Mouse (Mus musculus): Measurements from ENCODE around the gene Pdzrn3.
A peak's percentile ranks its signal among the peaks of the same experiment; 100 is the strongest.

Gene Pdzrn3

GRCm38 (mm10) chr6:101366809-101367602, 10.7 kb downstream of the Pdzrn3 start:
- no peak for DNase-seq

DNA sequence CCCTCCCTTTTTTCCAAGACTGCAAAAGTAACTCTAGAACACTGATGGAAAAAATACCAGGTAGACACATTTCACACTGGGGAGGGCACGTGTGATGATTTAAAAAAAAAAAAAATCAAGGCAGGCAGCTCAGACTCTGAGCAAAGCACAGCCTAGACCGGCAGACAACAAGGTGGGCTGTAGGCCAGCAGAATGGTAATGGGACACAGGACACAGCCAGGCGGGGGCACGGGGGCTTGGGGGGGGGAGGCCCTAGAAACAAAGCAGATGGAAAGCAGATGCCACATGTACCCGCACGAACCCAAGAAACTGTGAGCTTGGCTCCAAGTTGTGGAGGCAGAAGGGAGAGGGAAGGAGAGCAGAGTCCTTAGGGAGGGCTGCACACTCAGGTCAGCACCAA, 11.9 kb downstream of the Pdzrn3 start:
- no peak for DNase-seq

GRCm38 (mm10) chr6:101363904-101364303, 13.8 kb downstream of the Pdzrn3 start:
- DNase-seq = no peak

DNA sequence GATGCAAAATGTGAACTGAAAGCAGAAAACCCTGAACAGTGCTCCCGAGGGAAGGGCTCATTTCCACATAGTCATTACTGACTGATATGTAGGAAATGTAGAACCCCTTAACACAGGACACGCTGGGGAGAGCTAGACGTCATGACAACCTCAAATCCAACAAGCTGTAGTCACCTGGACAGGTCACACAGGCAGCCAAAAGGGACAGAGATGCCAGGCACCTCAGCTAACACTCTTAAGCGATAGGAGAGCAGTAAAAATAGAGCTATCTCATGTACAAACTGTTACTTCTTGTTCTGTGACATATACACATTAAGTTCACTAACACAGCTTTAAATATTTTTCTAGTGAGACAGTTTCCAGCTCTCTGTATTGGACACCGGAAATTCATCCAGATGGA, 15.0 kb downstream of the Pdzrn3 start:
- no peak for DNase-seq

GRCm38 (mm10) chr6:101362268-101362667, 15.4 kb downstream of the Pdzrn3 start:
- DNase-seq = no peak

DNA sequence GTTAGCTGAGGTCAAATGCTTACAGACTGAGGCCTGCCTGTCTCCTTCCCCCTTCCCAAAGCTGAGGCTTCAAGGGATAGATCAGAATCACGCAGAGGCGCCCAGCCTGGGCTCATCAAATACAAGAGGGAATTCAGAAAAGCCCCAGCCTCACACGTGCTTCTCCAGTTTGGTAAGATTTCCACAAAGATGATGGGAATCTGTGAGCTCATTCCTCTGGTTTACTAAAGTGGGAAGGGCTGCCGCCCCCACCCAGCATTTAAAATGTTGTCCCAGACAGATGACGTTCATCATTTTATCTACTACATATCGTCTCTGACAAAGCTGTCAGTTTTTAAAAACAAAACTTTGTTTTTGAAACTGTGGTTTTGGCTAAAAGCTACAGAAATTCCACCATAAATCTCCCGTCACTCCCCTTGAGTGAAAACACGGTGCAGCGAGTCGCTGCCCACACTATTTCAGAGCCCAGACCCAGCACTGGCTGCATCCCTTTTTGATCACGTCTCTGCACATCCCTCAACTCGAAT, 17.4 kb downstream of the Pdzrn3 start:
- no peak for DNase-seq

DNA sequence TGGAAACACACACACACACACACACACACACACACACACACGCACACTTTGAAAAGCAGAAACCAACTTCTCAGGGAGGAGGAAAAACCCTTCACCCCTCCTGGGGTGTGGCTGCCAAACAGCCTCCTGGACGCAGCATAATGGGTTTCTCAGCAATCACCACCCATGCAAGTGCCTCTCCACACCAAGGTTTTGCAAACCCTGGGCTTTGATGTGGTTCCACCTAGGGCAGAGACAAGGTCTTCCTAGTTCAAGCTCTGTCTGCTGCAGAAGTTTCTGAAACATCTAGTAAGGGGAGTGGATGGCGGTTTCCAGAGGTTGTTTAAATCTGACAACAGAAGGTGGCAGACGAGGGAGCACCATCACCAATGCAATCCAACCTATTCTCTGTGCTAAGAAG, 18.1 kb downstream of the Pdzrn3 start:
- peak; percentile 22 for DNase-seq

DNA sequence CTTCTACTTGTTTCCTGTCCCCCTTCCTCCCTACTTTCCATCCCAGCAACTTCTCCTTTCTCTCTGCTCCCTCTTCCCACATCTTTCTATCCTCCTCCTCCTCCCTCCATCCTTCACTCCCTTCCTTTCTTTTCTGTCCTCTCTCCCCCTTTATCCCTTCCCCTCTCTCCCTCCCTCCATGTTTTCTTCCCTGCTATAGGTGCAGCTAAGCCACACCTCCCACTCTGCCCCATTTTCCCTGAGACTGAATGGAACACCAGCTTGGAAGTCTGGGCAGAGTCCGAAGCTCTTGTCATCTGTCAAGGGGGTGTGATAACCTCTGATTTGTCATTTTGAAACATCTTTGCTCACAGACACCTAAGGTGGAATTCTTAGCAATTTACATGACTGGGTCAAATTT, 22.8 kb downstream of the Pdzrn3 start:
- DNase-seq = no peak

DNA sequence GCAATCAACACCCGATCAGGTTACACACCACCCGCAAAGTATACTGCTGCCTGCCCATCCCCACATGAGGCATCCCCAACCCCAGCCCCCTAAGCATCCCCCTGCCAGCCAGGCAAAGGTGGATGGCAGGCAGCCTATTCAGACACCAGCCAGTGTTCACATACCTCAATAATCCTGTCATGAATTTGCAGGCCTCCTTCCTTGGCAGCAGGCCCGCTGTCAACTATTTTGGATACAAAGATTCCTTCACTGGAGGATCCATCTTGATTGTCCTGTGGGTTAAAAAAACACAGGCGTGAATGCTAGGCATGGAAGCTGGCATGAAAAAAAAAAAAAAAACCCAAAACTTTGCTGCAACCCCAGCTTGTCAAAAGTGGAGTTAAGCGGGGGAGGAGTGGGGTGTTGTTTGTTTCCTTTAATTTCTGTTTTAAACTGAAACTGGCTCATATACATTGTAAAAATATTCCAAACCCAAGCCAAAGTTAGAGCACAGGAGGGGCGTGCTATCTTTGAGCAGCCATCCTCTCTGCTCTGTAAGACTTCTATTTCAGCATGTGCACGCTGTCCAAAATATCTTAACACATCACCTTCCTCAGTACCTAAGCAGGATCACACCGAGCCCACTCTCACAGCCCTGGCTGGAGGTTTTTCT, 23.3 kb downstream of the Pdzrn3 start:
- DNase-seq = no peak

- no peak for DNase-seq
Observed at GRCm38 (mm10) chr6:101353701-101354100, 24.0 kb downstream of the Pdzrn3 start.

- no peak for DNase-seq
Observed at GRCm38 (mm10) chr6:101352626-101353025, 25.1 kb downstream of the Pdzrn3 start.

DNA sequence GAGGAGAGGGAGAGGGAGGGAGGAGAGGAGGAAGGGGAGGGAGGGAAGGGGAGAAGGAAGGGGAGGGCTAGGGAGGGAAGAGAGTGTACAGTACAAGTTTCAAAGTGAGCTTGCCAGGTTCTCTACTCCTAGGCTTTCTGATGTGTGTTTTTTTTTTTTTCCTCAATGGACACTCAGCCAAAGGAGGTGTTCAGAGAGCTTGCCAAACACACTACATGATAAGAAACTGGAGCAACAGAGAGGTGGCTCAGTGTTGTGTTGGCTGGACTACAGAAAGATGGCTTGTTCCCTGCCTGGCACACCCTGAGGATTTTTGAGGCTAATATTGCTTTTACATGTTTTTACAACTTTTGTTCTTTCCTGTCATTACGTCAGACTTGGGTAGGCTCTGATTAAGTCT, 26.6 kb downstream of the Pdzrn3 start:
- no peak for DNase-seq

DNA sequence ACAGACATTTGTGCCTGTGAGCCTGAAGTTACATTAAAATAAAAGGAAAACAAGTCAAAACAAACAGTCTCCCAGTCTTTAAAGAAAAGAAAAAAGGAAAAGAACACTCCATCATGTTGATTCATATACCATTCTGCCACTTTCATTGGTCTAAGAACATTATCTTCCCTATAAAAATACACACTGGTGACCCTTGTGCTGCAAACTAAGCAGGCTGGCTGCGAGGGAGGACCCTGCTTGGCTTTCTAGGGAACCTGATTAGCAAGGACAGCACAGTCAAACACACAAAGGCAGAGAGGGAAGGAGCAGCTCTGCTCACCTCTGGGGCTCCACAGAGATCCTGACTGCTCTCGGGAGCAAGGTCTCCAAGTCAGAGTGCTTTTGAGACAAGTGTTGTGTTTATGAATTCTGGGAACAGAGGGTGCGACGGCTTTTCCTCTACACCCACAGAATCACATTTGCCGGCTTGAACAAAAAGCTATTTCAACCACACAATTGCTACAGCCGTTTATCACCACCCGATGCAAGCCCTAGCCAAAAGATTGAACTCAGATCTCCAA, 27.2 kb downstream of the Pdzrn3 start:
- no peak for DNase-seq

DNA sequence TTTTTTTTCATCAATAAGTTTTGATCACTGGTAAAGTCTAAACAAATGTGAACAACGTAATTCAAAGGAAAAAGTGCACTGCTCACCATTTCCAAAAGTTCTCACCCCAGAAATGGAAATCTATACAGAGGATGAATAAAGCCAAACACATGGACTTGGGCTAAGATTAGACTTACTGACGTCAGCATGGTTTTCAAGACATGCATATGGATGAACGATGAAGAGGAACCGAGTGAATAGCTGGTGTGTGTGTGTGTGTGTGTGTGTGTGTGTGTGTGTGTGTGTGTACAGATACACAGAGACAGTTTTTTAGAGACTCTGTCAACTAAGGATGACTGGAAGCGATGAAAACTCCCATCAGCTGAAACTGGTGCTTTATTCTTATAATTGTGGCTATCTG, 29.2 kb downstream of the Pdzrn3 start:
- no peak for DNase-seq

- no peak for DNase-seq
Observed at GRCm38 (mm10) chr6:101340051-101340450, 37.6 kb downstream of the Pdzrn3 start.

GRCm38 (mm10) chr6:101337842-101338528, 39.7 kb downstream of the Pdzrn3 start:
- no peak for DNase-seq

DNA sequence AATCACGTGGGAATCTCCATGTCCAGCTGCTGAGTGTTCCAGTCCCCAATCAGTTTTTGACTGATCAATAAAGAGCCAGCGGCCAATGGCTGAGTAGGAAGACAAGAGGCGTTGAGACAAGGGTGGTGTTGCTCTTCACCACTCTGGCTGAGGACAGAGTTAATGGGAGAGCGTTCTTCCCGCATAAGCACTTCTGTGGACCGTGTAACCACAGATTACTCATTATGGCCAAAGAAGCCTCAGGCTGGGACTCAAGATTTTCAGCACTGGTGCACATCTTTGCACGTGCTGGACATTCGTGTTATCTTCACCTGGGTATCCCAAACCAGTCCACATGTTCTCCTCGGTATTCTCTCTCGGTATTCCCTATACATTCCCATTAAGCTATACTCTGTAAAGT, 41.0 kb downstream of the Pdzrn3 start:
- no peak for DNase-seq

DNA sequence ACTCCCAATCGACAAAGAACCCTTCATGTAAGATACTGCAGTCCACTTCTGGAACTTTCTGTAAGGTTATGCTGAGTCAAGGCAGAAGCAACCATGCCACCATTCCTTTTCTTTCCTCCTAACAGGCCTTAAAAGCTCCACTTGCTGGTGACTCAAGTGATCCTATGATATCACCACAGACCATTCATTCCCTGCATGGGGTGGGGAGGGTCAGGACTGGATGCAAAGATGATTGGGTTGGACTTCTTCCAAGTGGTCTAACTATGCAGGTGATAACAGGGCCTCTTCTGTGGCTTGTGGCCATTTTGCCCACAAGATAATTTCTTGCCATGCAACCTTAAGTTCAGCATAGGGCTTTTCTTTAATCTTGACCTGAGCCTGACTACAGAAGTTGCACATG, 42.0 kb downstream of the Pdzrn3 start:
- no peak for DNase-seq

GRCm38 (mm10) chr6:101334495-101334894, 43.2 kb downstream of the Pdzrn3 start:
- DNase-seq = no peak

DNA sequence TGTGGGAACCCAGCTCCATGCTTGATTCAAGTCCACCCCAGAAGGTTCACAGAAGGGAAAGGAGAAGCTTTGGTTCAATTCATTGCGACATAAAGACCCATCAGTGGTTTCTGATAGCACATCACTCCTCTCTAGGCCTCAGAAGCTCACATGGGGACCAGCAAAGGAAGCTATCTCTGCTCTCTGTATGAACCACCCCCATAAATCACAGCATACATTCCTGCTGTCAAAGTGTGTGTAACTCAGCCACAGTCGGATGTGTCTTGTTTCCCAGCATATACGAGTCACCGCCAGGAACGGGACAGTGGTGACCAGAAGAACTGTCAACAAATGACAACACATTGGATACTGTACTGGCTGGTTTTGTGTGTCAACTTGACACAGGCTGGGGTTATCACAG, 47.3 kb downstream of the Pdzrn3 start:
- no peak for DNase-seq

DNA sequence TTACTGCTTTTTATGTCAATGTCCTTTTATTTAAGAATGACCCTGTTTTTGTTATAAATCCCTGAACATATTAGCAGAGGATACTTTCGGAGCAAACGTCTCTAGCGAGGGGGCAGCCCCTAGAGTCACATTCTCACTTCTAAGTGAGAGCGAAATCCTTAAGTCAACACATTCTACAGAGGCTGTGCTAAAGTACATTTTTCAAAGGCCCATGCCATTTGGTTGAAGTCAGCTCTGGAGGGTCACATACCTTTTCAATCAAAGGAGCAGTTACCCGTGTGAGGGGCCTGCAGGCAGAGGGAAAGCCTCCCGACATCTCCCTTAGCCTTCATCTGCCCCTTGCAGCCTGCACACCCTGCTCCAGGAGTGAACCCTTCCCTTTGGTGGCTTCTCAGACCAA, 48.2 kb downstream of the Pdzrn3 start:
- DNase-seq = no peak

DNA sequence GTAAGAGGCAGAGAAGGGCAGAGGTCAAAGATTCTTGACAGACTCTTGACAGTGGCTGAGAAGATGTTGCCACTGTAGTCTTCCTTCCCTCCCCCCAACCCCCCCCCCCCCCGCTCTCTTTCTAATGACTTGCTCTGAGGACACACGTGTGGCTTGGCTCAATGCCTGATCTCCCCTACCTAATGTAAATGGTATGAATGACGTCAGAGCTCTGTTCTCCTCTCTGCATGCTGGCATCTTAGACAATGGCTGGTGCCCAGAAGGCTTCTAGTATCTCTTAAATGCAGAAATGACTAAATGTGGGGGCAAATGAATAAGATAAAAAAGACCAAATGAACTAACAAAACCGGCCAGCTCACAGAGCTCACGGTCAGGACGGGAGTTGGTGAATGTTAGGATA, 49.2 kb downstream of the Pdzrn3 start:
- no peak for DNase-seq

DNA sequence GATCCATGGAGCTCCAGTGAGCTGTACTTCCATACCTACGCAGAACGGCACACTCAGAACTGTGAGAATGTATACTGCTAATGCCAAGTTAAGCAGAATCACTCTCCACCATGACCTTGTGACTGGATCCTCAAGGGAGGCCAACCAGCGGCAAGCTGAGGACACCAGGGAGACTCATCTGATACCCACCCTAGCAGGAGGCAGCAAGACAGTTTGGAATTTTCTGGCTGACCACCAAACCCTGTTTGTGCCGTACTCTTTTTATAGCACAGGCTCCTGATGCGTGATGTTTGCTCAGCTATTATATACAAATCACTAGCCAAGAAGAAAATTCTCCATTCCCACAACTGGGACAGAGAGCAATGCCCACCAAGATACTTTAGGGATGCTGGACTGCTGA, 50.0 kb downstream of the Pdzrn3 start:
- DNase-seq = no peak

- no peak for DNase-seq
Observed at GRCm38 (mm10) chr6:101327196-101327595, 50.5 kb downstream of the Pdzrn3 start.
